Mouse (Mus musculus): ENCODE measurements around the gene Gda.

The Gda gene

GRCm38 (mm10) chr19:21457461-21457860, 15.8 kb downstream of the Gda start:
- in situ Hi-C loops (cut with MboI, MseI): no loop called here

GRCm38 (mm10) chr19:21441787-21442186, 31.5 kb downstream of the Gda start:
- in situ Hi-C loops (cut with MboI, MseI): no loop called here

DNA sequence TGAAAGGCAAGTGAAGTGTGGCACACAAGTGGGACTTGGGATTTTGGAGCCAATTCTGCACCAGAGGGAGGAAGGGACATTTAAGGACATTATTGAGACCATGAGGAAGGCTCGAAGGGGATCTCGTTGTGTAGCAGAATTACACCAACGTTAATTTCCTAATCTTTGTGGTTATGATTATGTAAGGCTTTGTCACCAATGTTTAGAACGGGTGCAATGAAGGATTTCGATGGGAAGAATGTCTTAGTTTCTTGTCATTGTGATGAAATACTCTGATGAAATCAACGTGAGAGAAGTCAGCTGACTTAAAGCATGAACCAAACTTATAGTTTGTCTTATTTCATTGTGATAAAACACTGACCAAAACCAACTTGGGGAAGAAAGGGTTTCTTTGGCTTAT, 32.4 kb downstream of the Gda start:
- in situ Hi-C loops (cut with MboI, MseI): no loop called here

DNA sequence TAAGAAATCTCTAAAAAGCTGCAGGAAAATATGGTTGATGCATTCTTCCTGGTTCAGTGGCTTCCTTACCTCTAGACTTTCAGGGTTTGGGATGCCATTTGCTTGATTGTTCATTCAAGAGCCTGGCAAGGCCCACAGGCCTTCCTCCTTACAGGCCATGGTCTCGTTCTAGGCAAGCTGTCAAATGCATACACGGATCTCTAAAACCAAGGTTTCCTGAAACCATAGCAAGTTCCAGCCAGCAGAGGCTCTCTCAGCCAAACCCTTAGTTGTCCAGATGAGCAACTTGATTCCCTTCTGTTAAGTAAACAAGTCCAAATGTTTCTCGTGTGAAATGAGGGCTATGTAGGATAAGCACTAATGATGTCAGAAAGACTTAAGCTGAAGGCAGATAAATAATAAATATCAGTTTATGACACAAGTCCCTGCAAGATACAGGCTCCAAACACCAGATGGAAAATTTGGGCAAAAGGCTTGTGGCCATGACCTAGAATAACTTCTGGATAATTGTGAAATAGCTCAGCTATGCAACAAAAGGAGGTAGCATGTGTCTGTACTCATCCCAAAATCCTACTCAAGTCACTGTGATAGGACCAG, 34.0 kb downstream of the Gda start:
- in situ Hi-C loops (cut with MboI, MseI): no loop called here

DNA sequence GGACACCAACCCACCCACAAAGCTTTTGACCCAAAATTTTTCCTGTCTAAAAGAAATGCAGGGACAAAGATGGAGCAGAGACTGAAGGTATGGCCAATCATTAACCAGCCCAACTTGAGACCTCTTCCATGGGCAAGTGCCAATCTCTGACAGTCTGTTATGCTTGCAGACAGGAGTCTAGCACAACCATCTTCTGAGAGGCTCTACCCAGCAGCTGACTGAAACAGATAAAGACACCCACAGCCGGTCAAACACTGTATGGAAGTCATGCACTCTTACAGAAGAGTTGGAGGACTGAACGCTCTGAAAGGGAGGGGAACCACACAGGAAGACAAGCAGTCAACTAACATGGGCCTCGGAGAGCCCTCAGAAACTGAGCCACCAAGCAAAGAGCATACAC, 36.7 kb downstream of the Gda start:
- in situ Hi-C loops (cut with MboI, MseI): no loop called here

DNA sequence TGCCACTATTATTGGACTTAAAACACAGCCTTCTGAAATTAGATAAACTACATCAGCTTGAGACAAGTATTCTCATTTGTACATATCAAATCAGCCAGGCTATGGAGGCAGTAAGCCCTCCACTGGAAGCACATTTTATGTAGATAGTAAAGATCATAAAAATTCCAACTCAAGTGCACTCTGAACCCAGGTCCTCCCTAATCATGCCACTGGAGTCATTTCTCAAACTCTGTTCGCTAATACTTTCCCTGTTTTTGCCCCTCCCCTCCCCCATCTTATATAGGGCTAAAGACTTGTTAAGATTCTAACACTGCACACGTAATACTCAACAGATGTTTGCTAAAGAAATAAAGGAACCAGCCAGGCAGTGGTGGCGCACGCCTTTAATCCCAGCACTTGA, 39.9 kb downstream of the Gda start:
- in situ Hi-C loops (cut with MboI, MseI): no loop called here

GRCm38 (mm10) chr19:21432879-21433278, 40.4 kb downstream of the Gda start:
- in situ Hi-C loops (cut with MboI, MseI): no loop called here

DNA sequence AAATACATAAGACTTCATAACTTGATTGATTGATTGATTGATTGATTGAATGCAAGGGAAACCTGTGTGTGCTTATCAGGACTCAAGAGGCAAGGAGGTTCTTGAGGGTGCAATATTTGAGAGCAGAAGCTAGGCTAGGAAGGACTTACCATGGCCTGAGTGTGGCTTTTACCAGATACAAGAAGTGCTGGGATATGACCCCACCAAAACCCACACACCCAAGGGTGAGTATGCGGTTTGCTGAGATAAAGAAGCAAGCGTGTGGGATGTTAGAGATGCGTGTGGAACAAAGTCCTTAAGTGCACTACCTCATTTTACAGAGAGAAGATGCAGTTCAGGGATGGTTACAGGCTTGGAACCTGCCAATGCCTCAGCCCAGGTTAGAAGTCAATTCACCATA, 41.0 kb downstream of the Gda start:
- in situ Hi-C loops (cut with MboI, MseI): no loop called here

- in situ Hi-C loops (cut with MboI, MseI): no loop called here
Observed at GRCm38 (mm10) chr19:21425391-21425790, 47.9 kb downstream of the Gda start.

DNA sequence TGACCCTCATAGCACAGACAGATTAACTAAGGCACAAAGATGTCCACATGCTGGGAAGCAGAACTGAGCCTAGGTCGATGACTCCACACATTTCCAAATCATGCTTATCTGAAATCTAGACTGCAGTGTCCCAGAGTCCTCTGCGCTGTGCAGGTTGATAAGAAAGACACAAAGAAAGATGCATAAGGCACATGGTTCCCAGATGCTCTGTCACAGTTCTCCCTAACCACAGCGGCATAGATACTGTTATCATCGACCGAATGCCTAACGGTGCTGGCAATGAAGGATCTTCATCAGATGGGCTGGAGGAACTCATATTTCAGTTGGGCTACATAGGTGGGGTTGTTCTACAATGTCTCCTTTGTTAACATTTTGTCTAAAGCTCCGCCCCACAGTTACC, 49.5 kb downstream of the Gda start:
- in situ Hi-C loops (cut with MboI, MseI): no loop called here

GRCm38 (mm10) chr19:21418418-21418817, 54.8 kb downstream of the Gda start:
- in situ Hi-C loops (cut with MboI, MseI): no loop called here

DNA sequence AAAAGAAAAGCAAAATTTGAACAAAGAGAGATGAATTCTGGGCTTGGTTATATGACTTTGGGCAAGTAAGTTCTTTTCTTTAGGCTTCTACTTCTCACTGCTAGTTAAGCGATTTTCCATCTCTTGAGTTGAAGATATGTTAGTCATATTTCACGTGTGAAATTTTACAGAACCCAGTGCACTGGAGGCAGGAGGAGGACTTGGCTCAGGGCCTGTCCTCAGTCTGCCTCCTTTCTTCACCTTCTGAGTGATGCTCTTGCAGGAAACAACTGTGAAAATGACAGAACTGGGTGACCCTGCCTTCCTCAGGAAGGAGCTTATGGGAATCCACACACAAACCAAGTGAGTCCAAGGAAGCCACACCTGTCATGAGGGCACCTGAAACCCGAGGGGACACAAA, 57.9 kb downstream of the Gda start:
- in situ Hi-C loops (cut with MboI, MseI): no loop called here

GRCm38 (mm10) chr19:21409178-21409577, 64.1 kb downstream of the Gda start:
- in situ Hi-C loops (cut with MboI, MseI): no loop called here

- in situ Hi-C loops (cut with MboI, MseI): no loop called here
Observed at GRCm38 (mm10) chr19:21407363-21407762, 65.9 kb downstream of the Gda start.

DNA sequence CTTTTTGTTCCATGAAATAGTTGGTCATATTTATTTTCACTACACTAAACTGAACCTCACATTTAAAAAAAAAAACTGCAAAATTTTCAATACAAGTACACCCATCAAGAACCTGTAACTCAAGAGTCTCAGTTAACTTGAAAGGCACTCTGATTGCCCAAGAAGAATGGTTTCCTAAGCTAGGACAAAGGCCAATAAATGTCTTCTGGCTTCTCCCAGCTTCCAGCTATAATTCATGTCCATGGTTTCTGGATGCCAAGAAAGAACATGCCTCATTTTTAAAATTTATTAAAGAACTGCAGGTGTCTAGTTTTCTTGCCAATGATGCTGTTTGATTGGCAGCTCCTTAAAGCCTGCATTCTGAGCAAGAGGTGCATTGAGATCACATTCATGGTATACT, 75.3 kb downstream of the Gda start:
- in situ Hi-C loops (cut with MboI, MseI): loop anchor here (10.0 kb wide), 1 partner anchor 127 kb away; no protein-coding TSS in a partner anchor

- in situ Hi-C loops (cut with MboI, MseI): loop anchor here (10.0 kb wide), 1 partner anchor 128 kb away; no protein-coding TSS in a partner anchor
Observed at GRCm38 (mm10) chr19:21396364-21396763, 76.9 kb downstream of the Gda start.

- in situ Hi-C loops (cut with MboI, MseI): loop anchor here (10.0 kb wide), 1 partner anchor 134 kb away; no protein-coding TSS in a partner anchor
Observed at GRCm38 (mm10) chr19:21390904-21391303, 82.3 kb downstream of the Gda start.

GRCm38 (mm10) chr19:21386842-21387241, 86.4 kb downstream of the Gda start:
- in situ Hi-C loops (cut with MboI, MseI): no loop called here

DNA sequence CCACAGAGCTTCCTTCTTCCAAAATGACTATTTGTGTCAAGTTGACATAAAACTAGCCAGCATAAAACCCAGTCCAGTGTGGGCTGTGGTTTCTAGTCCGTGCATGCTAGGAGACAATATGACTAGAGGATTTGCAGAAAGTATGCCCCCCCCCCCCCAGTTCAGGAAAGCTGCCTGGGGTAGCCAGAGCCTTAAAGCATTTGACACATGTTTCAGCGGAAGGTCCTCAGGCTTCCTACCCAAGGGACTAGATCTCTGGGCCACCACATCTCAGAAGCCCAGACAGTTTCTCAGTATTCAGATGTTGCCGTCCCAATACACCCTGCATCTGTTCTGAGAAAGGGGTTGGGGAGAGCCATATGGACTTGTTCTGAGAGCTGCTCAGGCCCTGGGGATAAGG, 89.0 kb downstream of the Gda start:
- in situ Hi-C loops (cut with MboI, MseI): no loop called here

- in situ Hi-C loops (cut with MboI, MseI): no loop called here
Observed at GRCm38 (mm10) chr19:21383491-21384226, 89.6 kb downstream of the Gda start.

DNA sequence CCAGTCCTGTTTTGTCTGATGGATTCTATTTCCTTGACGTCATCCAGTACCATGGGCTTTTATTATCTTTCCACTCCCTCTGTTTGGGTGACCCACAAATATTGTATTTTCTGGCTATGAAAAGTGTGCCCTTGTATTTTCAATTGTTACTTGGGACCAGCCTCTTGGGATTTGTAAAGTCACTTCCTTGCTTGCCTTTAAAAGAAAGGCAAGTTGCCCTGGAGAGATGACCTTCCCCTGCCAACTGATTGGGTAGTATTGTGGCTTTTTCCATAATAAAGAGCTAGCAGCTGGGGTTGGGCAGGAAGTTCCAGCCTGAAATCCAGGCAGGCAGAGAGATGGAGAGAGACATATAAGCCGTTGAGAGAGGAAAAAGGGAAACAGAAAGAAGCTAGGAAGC, 91.5 kb downstream of the Gda start:
- in situ Hi-C loops (cut with MboI, MseI): no loop called here

DNA sequence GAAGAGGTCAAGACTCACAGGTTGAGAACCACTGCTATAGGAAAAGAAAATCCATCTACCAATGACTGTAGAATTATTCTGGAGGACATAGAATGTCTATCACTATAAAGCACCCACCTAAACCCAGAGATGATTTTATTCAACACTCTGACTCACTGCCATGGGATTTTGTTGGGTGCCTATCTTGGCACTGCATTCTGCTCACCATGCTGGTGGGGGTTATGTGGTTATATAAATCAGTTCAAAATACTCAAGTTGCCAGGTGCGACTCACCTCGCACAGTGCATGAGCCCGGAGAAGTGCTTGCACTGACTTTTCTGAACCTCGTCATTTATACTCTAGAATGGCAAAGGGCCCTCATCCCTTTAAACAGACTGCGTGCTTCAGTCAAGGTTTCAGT, 94.0 kb downstream of the Gda start:
- in situ Hi-C loops (cut with MboI, MseI): no loop called here

DNA sequence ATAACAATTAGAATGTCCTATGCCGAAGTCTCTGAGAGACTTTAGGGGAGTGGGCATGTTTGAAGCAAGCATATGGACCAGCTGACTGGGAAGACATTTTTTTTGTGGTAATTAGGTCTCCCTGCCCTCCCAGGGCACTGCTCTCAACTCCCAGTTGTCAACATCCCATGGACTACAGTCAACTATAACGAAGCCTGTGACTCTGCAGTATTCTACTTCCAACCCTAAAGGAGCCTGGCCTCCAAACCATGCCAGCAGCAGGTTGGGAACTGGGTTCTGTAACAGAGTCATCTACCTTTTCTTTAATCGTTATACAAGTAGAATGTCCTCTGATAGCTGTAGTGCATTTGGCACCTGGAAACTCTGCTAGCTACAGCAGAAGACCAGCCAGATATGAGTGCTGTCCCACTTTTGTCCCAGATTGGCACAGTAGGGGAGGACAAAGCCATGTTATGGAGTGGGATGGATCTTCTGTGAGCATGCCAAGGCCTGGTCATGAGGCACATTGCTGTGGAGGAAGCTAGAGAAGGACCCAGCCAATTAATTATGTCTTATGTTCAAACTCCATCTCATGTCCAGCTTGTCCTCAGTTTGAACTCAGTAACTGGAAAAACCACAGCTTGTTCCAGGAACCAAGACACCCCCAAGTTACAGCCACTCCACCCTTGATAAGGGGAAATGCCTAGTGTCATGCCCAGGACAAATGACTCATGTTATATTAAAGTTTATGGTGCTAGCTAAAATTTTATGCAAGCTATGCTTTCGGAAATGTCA, 96.6 kb downstream of the Gda start:
- in situ Hi-C loops (cut with MboI, MseI): no loop called here
